Comparison of ENCODE assay signal across 8 mouse cellular contexts in genomic region chr2:75636261-75637054, GRCm38 (mm10). TPM values are rescaled to one million over a fixed set of nuclear protein-coding genes. Genes with fewer than 3 reads are reported as not detected.
DNase-seq lines count a peak whose midpoint lies in the region; ATAC-seq and TF ChIP-seq lines count a peak whose summit lies in the region.
"Had no signal": no experiment of that assay in that cellular context is flagged by ENCODE, and none has a peak within 500 bp of the region (broad histone marks: within the 10 kb centered on the region; RNA-seq: fewer than 3 reads in every experiment).

No protein-coding gene starts in this region.

- H3K4me2 ChIP-seq in hindbrain, embryonic 11.5 days (replicated peaks; ENCODE audit: low read depth, low read length), result no peak overlapping the region
- H3K4me2 ChIP-seq in neural tube, embryonic 15.5 days, result no peak overlapping the region

- H3K27ac ChIP-seq in hindbrain, embryonic 11.5 days (ENCODE audit: low read depth, low read length), result no peak overlapping the region
- no peak overlapping the region for H3K27ac ChIP-seq in neural tube, embryonic 15.5 days (replicated peaks)
- H3K27ac ChIP-seq: macrophage had no signal

- H3K9me3 ChIP-seq in E14TG2a.4 (ENCODE audit: low read length), result no peaks in the 10 kb centered on the region
- no peaks in the 10 kb centered on the region for H3K9me3 ChIP-seq in hindbrain, embryonic 11.5 days (ENCODE audit: control insufficient read depth, low read length)
- H3K9me3 ChIP-seq in neural tube, embryonic 15.5 days (replicated peaks), result no peaks in the 10 kb centered on the region

- ATAC-seq in inflammation-experienced regulatory T-cells, adult 6 months, result peak; percentile 85
- no peak for ATAC-seq in hindbrain, embryonic 11.5 days (ENCODE audit: low FRiP score)
- ATAC-seq in neural tube, embryonic 15.5 days (ENCODE audit: low FRiP score), result no peak

- H3K36me3 ChIP-seq in C2C12 (ENCODE audit: control insufficient read depth, insufficient read depth) (no peaks in the 10 kb centered on the region), E14TG2a.4 (ENCODE audit: insufficient read depth, low read length) (peaks cover 2% of the 10 kb centered on the region; the same call in 1 of the 2 replicates)
- H3K36me3 ChIP-seq in hindbrain, embryonic 11.5 days (ENCODE audit: control insufficient read depth, insufficient read depth, low read length), result no peaks in the 10 kb centered on the region
- H3K36me3 ChIP-seq in neural tube, embryonic 15.5 days, result no peaks in the 10 kb centered on the region

- H3K4me1 ChIP-seq in E14TG2a.4 (replicated peaks; ENCODE audit: low read depth, low read length), result peaks cover 40% of the 10 kb centered on the region
- no peaks in the 10 kb centered on the region for H3K4me1 ChIP-seq in hindbrain, embryonic 11.5 days (replicated peaks; ENCODE audit: control insufficient read depth, insufficient read depth, low read length)
- no peaks in the 10 kb centered on the region for H3K4me1 ChIP-seq in neural tube, embryonic 15.5 days

- no peaks in the 10 kb centered on the region for H3K79me3 ChIP-seq in C2C12 (ENCODE audit: low read depth)

- no peak overlapping the region for H3K4me3 ChIP-seq in C2C12 (ENCODE audit: insufficient read depth, poor library complexity, severe bottlenecking)
- no peak overlapping the region for H3K4me3 ChIP-seq in E14TG2a.4 (replicated peaks; ENCODE audit: low read length)
- H3K4me3 ChIP-seq in hindbrain, embryonic 11.5 days (ENCODE audit: low read depth, low read length), result no peak overlapping the region
- H3K4me3 ChIP-seq in neural tube, embryonic 15.5 days (replicated peaks), result no peak overlapping the region

- no peaks in the 10 kb centered on the region for H3K79me2 ChIP-seq in C2C12 (ENCODE audit: control insufficient read depth, insufficient read depth)

- no peaks in the 10 kb centered on the region for H3K27me3 ChIP-seq in C2C12 (ENCODE audit: control insufficient read depth, insufficient read depth, insufficient read length)
- no peaks in the 10 kb centered on the region for H3K27me3 ChIP-seq in E14TG2a.4 (ENCODE audit: insufficient read depth, low read length)
- no peaks in the 10 kb centered on the region for H3K27me3 ChIP-seq in hindbrain, embryonic 11.5 days (ENCODE audit: control insufficient read depth, insufficient read depth, low read length)
- no peaks in the 10 kb centered on the region for H3K27me3 ChIP-seq in neural tube, embryonic 15.5 days (replicated peaks)

- TF ChIP-seq CTCF in C2C12 (IDR thresholded peaks at IDR 0.05; ENCODE audit: control insufficient read depth, insufficient read depth, insufficient read length) (peak; percentile 15), E14TG2a.4 (conservative IDR thresholded peaks at IDR 0.05; ENCODE audit: low read length) (0 out of 2 replicates have a peak, but pooled peaks have one; percentile 8)

- peak; percentile 75 for DNase-seq in lung, postnatal 36 days
- DNase-seq in hindbrain, embryonic 11.5 days (ENCODE audit: low spot score), result no peak
- no peak for DNase-seq in frontal cortex, postnatal 25 days (ENCODE audit: low spot score in 2 of 2)

- 79% methylated on average over 6 of the region's 6 CpGs for WGBS in hindbrain, embryonic 11.5 days
- 69% methylated on average over 6 of the region's 6 CpGs for WGBS in neural tube, embryonic 15.5 days

- H3K9ac ChIP-seq in hindbrain, embryonic 11.5 days (ENCODE audit: low read depth, low read length), result no peak overlapping the region
- no peak overlapping the region for H3K9ac ChIP-seq in neural tube, embryonic 15.5 days (replicated peaks)

- H3ac ChIP-seq in C2C12 (ENCODE audit: control insufficient read depth, insufficient read length, low read depth), result no peak overlapping the region

TF ChIP-seq in C2C12, 6 proteins besides CTCF, POLR2A, EP300 and RAD21:
- TF ChIP-seq MYOD1 (IDR thresholded peaks at IDR 0.05; ENCODE audit: control insufficient read depth, insufficient read length, low read depth), result no peak
- no peak for TF ChIP-seq USF1 (IDR thresholded peaks at IDR 0.05; ENCODE audit: low read depth)
- TF ChIP-seq FOSL1 (IDR thresholded peaks at IDR 0.05; ENCODE audit: insufficient read depth, low read length, poor library complexity, severe bottlenecking), result no peak
- no peak for TF ChIP-seq CEBPB (IDR thresholded peaks at IDR 0.05; ENCODE audit: low read depth)

RNA-seq across cellular contexts. Expression of gene Hnrnpa3, which starts 22.6 kb away (rescaled TPM):
- 341 TPM for polyA plus RNA-seq in C2C12 (2012; fragmentation: generic; extraction: Trizol)
- 100 to 1,000 TPM in 2 of 3 experiments, 10 to 100 TPM in 1; 98.6 to 213 (median 185) TPM for polyA plus RNA-seq in inflammation-experienced regulatory T-cells, adult 6 months (2017; shearing (Covaris generic))
- polyA plus RNA-seq in hindbrain, embryonic 11.5 days (2014; fragmentation: Nextera tagmentation; extraction: Ambion mirVana), result 304 and 320 TPM in 2 replicates
- 171 and 210 TPM in 2 replicates for polyA plus RNA-seq in neural tube, embryonic 15.5 days (2015; fragmentation: Nextera tagmentation; extraction: Ambion mirVana)
